Mouse (Mus musculus) intestine, postnatal 0 days (tissue): ENCODE results near the gene Ccdc88c. TPM values are rescaled to one million over a fixed set of nuclear protein-coding genes. Genes with fewer than 3 reads are reported as not detected.

Experiments
- ATAC-seq: fragments of 200-750 bp; cut with Nextera tagmentation; 2 replicates; pipeline ENCODE4 v1.8.0; 2017; ENCODE audit warnings: mild to moderate bottlenecking, moderate TSS enrichment, moderate library complexity
- H3K27ac ChIP-seq: fragments of 300-500 bp; sonication (generic); 2 replicates; pipeline ENCODE4 v1.5.1; 2014; ENCODE audit warnings: mild to moderate bottlenecking, low read depth, low read length, moderate library complexity
- H3K27me3 ChIP-seq: fragments of 300-500 bp; sonication (generic); replicated peaks from 2 replicates; pipeline ENCODE4 v1.6.1; 2014; ENCODE audit warnings: low read length, mixed read lengths; ENCODE audit not compliant: control insufficient read depth, insufficient read depth
- H3K36me3 ChIP-seq: fragments of 300-500 bp; sonication (generic); 2 replicates; pipeline ENCODE4 v1.6.1; 2014; ENCODE audit warnings: mild to moderate bottlenecking, moderate library complexity; ENCODE audit not compliant: control insufficient read depth, insufficient read depth
- H3K4me1 ChIP-seq: fragments of 300-500 bp; sonication (generic); replicated peaks from 2 replicates; pipeline ENCODE4 v1.6.1; 2014; ENCODE audit warnings: antibody characterized with exemption, low read length, mixed read lengths; ENCODE audit not compliant: control insufficient read depth, insufficient read depth
- H3K4me2 ChIP-seq: fragments of 300-500 bp; sonication (generic); replicated peaks from 2 replicates; pipeline ENCODE4 v1.6.1; 2014; ENCODE audit warnings: low read depth, mild to moderate bottlenecking, moderate library complexity
- H3K4me3 ChIP-seq: fragments of 300-500 bp; sonication (generic); 2 replicates; pipeline ENCODE4 v1.5.1; 2014; ENCODE audit warnings: low read depth, low read length
- H3K9ac ChIP-seq: fragments of 300-500 bp; sonication (generic); 2 replicates; pipeline ENCODE4 v1.6.1; 2014; ENCODE audit warnings: mild to moderate bottlenecking, low read depth, low read length
- H3K9me3 ChIP-seq: fragments of 300-500 bp; sonication (generic); 2 replicates; pipeline ENCODE4 v1.6.1; 2016; ENCODE audit warnings: mixed run types; ENCODE audit not compliant: control insufficient read depth
- CTCF ChIP-seq: sonication (generic); IDR thresholded peaks from 2 replicates; pipeline ENCODE4 v1.5.1; 2016; ENCODE audit warnings: low read depth, mild to moderate bottlenecking, control low read depth, antibody characterized with exemption, moderate library complexity
- WGBS: fragments of 180-500 bp; shearing (Covaris S2); extraction: QIAGEN DNeasy Blood & Tissue Kit; methylation state at CpG from one replicate; pipeline ENCODE4 v1.1.7; 2014; 5-methylcytosine and 5-hydroxymethylcytosine counted together
- polyA plus RNA-seq: library from polyadenylated mRNA; unstranded; fragments of >200 nt; fragmentation: Nextera tagmentation; extraction: Ambion mirVana; gene quantifications from 2 replicates; pipeline ENCODE4 v1.2.1, GENCODE M21; 2015

Ccdc88c gene
- polyA plus RNA-seq, 1 experiment from 2014 or later = 11.7 TPM

DNA sequence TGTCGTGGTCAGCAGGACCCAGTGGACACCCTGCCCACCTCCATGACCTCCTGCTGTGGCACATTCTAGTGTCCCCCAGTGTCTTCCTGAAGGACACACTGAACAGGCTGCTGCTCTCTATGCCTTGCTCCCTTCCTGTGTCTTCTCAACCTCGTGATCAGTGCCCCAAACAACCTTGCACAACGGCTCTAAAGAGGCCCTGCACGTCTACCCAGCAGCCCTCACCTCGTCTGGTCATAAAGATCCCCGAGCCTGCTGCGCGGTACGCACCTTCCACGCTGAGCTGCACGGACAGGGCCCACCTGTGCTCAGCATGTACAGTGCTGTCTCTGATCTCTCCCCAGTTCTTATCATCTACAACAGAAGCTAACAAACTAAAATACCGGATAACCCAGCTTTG lies 82.9 kb downstream of the Ccdc88c start:
- H3K9ac ChIP-seq = no peak overlapping the region
- WGBS = 63% methylated on average over 12 of the region's 12 CpGs
- no peaks in the 10 kb centered on the region for H3K9me3 ChIP-seq
- H3K4me3 ChIP-seq = no peak overlapping the region
- peak overlapping the region; percentile 41; the same call in 1 of the 2 replicates for H3K4me2 ChIP-seq
- H3K36me3 ChIP-seq = peaks cover 65% of the 10 kb centered on the region
- H3K27me3 ChIP-seq = no peaks in the 10 kb centered on the region
- ATAC-seq = peak; percentile 55
- peak overlapping the region; percentile 46; the same call in 1 of the 2 replicates for H3K27ac ChIP-seq
- TF ChIP-seq CTCF = no peak
- no peaks in the 10 kb centered on the region for H3K4me1 ChIP-seq

DNA sequence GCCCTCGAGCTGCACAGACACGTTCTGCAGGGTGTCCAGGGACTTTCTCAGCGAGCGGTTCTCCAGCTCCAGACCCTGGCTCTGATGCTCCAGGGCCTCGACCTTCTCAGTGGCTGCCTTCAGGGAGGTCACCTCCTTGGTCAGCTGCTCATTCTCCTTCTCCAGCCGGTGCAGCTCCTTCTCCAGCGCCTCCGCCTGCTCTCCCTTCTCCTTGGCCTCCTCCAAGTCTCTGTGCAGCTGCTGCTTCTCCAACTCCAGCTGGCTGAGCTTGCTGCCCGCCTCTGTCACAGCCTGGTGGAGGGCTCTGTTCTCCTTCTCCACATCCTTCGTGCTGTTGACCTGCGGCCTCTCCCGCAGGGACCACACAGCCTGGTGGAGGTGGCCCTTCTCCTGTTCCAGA lies 83.4 kb downstream of the Ccdc88c start:
- Histone ChIP-seq H3K27me3 (no peaks in the 10 kb centered on the region), H3K36me3 (peaks cover 69% of the 10 kb centered on the region), H3K4me1 (no peaks in the 10 kb centered on the region), H3K4me2 (peak overlapping the region; percentile 41; the same call in 1 of the 2 replicates), H3K9me3 (no peaks in the 10 kb centered on the region), H3K4me3 (no peak overlapping the region), H3K9ac (no peak overlapping the region), H3K27ac (peak overlapping the region; percentile 46; the same call in 1 of the 2 replicates)
- 69% methylated on average over 12 of the region's 12 CpGs for WGBS
- no peak for TF ChIP-seq CTCF
- ATAC-seq = peak; percentile 8; the same call in 1 of the 2 replicates

DNA sequence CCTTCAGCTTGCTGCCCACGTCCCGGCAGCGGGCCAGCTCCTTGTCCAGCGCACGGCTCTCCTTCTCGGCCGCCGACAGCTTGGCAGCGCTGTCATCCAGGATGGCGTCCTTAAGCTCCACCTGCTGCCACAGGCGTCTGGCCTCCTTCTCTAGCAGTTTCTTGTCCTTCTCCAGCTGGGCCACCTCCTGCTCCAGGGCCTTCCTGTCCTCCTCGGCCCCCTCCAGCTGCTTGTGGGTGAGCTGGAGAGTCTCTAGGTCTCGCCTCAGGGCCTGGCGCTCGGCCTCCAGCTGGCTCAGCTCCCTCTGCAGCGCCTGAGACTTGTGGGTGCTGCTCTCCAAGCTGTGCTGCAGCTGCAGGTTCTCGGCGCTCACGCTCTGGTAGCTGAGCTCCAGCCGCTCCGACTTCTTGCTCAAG lies 83.9 kb downstream of the Ccdc88c start:
- no peak for ATAC-seq
- H3K36me3 ChIP-seq = peaks cover 69% of the 10 kb centered on the region
- 79% methylated on average over 21 of the region's 21 CpGs for WGBS
- no peak for TF ChIP-seq CTCF
- H3K27me3 ChIP-seq = no peaks in the 10 kb centered on the region
- H3K4me2 ChIP-seq = peak overlapping the region; percentile 41
- no peak overlapping the region for H3K4me3 ChIP-seq
- H3K9me3 ChIP-seq = no peaks in the 10 kb centered on the region
- H3K27ac ChIP-seq = peak overlapping the region; percentile 11; the same call in 1 of the 2 replicates
- H3K9ac ChIP-seq = no peak overlapping the region
- H3K4me1 ChIP-seq = no peaks in the 10 kb centered on the region

DNA sequence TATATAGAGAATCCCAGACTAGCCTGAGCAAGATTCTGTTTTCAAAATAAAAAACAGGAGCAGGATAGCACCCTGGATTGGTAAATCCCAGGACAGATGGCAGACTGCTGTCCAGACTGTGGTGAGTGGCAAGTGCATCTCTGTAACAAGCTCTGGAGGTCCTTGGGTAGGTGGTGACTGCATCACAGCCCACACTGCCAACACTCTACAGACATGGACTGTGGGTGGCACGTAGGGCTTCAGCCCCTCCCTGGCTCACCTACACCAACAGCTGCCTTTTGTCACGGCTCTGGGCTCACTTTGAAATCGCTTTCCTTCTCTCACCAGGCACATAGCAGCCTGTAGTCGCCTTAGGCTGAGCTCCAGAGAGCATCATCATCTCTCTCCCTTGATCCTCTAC lies 85.7 kb downstream of the Ccdc88c start:
- no peaks in the 10 kb centered on the region for H3K9me3 ChIP-seq
- no peak for TF ChIP-seq CTCF
- no peak overlapping the region for H3K4me3 ChIP-seq
- no peak overlapping the region for H3K9ac ChIP-seq
- no peak for ATAC-seq
- no peaks in the 10 kb centered on the region for H3K27me3 ChIP-seq
- H3K4me2 ChIP-seq = no peak overlapping the region
- WGBS = 76% methylated on average over 4 of the region's 4 CpGs
- H3K4me1 ChIP-seq = no peaks in the 10 kb centered on the region
- H3K27ac ChIP-seq = no peak overlapping the region
- H3K36me3 ChIP-seq = peaks cover 70% of the 10 kb centered on the region

DNA sequence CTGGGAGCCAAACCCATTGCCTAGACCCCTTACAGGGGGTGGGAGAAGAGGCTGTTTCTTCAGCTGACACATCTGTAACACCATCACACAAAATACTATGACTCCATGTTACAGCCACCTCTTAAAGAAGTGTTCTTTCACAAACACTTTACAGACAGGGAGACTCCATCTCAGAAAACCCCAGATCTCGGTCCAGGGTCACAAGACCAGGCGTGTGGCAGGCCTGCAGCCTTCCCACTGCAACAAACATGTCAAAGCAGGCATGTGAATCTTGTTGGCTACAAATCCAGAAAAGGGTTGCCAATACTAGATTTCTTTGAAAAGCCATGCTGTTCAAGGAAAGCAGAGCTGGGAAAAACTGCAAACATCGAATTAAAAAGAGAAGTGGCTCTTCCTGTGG lies 87.5 kb downstream of the Ccdc88c start:
- ATAC-seq = no peak
- H3K9me3 ChIP-seq = no peaks in the 10 kb centered on the region
- no peak overlapping the region for H3K9ac ChIP-seq
- no peak for TF ChIP-seq CTCF
- WGBS = 78% methylated on average over 3 of the region's 3 CpGs
- no peak overlapping the region for H3K4me3 ChIP-seq
- no peak overlapping the region for H3K4me2 ChIP-seq
- H3K4me1 ChIP-seq = no peaks in the 10 kb centered on the region
- H3K27me3 ChIP-seq = no peaks in the 10 kb centered on the region
- no peak overlapping the region for H3K27ac ChIP-seq
- peaks cover 61% of the 10 kb centered on the region for H3K36me3 ChIP-seq

DNA sequence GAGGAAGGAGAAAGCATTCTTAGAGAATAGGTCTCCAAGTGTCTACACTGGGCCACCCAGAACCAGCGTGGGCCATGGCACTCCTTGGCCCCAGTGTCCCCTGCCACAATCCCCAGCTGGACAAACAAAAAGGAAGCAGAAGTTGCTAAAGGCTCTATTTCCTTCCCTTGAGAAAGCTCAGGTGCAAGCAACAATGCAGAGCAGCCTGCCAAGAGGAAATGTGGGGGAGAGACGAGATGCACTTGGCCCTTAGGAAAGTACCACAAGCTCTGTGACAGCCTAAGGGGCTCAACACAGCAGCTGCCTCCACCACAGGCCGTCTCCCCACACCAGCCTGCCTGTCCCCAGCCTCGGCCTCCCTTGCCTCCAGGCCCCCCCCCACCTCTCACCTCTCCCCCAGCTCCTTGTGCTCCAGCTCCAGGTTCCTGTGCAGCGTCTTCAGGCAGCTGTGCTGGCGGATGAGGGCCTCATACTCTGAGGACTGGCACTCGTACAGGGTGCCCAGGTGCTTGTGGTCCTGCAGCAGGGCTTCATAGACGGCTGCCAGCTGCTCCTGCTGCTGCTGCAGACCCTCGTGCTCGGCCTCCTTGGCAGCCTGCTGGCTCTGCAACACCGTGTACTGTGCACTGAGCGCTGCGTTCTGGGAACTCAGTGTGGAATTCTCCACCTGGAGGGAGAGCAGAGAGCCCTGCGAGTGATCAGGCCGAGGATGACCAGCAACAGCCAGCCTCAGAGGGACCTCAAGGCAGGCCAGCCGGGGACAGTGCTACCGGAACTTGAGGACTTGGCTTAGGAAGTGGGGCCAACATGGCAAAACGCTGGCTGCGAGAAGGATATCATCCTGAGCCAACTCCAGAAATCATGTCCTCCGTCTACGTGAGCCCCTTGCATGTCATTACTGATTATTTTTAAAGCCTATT lies 91.2 kb downstream of the Ccdc88c start:
- TF ChIP-seq CTCF = no peak
- Histone ChIP-seq H3K9me3 (no peaks in the 10 kb centered on the region), H3K9ac (no peak overlapping the region), H3K27ac (no peak overlapping the region), H3K4me2 (no peak overlapping the region), H3K4me3 (no peak overlapping the region), H3K36me3 (peaks cover 55% of the 10 kb centered on the region), H3K4me1 (no peaks in the 10 kb centered on the region), H3K27me3 (no peaks in the 10 kb centered on the region)
- whole genome bisulfite sequencing = 66% methylated on average over 21 of the region's 21 CpGs
- no peak for ATAC-seq
